Mouse (Mus musculus): ENCODE results near the gene Macrod2. TPM values are rescaled to one million over a fixed set of nuclear protein-coding genes. Genes with fewer than 3 reads are reported as not detected.
A peak's percentile ranks its signal among the peaks of the same experiment; 100 is the strongest.

Macrod2 gene
- polyA plus RNA-seq, 2 experiments = 2.1 to 7.7 TPM

DNA sequence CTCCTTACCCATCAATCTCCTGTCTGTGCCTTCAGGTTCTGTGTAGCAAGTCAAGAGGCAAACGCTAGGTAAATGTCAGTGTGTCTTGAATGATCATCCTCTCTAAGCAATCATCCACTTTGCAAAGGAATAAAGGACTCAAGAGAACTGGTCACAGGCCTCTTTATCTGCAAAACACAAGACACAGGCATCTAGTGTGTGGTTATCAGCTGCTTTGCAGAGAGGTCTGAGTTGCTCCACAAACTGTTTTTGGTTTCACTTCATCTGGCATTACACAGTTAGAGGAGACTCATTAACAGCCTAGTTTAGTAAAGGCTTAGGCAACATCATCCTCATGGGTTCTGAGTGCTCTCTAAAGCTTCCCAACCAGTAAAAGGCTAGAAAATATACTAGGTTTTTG, 2004.4 kb downstream of the Macrod2 start:
- H3K27me3 ChIP-seq (ENCODE audit: control insufficient read depth, insufficient read depth, low read length) = no peaks in the 10 kb centered on the region
- peak; percentile 49 to 59 (median 50) for DNase-seq (ENCODE audit: low read depth in 3 of 3, low spot score in 3 of 3)
- H3K4me3 ChIP-seq (ENCODE audit: insufficient read depth in 1 of 2, low read depth in 2 of 2, low read length in 2 of 2) = no peak overlapping the region
- no peaks in the 10 kb centered on the region for H3K36me3 ChIP-seq (replicated peaks; ENCODE audit: control insufficient read depth, insufficient read depth, low read depth)
- no peaks in the 10 kb centered on the region for H3K9me3 ChIP-seq (ENCODE audit: control insufficient read depth, low read length)
- peak overlapping the region; percentile 66 for H3K27ac ChIP-seq
- ATAC-seq (ENCODE audit: insufficient read depth) = peak; percentile 94
- peak overlapping the region; percentile 53 for H3K4me2 ChIP-seq (ENCODE audit: low read depth)
- TF ChIP-seq CTCF (IDR thresholded peaks at IDR 0.05; ENCODE audit: low read depth) (no peak), EP300 (IDR thresholded peaks at IDR 0.05; ENCODE audit: low read depth) (peak; percentile 82)
- WGBS (ENCODE audit: insufficient replicate concordance) = 39% methylated on average over 1 of the region's 1 CpGs
- H3K9ac ChIP-seq (replicated peaks) = no peak overlapping the region
- H3K4me1 ChIP-seq (replicated peaks; ENCODE audit: control insufficient read depth in 2 of 2, insufficient read depth in 2 of 2, low read length in 1 of 2) = peaks cover 5 to 7% of the 10 kb centered on the region in 2 experiments

DNA sequence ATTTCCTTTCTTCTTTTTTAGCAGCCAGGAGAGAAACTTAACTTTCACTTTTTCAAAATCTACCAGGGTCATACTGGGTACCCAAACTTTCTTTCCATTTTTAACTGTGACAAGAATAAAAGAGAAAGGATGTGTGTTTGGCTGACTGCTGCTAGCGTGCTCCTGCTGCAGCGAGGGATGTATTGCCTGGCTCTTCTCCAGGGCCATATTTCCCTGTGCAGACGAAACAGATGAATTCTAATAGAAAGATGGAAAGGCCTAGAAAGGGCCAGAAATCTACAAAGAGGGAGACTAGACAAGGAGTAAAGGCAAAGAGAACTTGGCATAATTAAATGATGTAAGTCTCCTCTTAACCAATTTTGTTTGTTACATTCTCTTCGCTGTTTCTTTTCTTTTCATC, 2005.7 kb downstream of the Macrod2 start:
- DNase-seq (ENCODE audit: low read depth in 3 of 3, low spot score in 3 of 3) (no peak), ATAC-seq (ENCODE audit: insufficient read depth) (no peak)
- Histone ChIP-seq H3K4me1 (replicated peaks; ENCODE audit: control insufficient read depth in 2 of 2, insufficient read depth in 2 of 2, low read length in 1 of 2) (peaks cover 5 to 7% of the 10 kb centered on the region in 2 experiments), H3K4me3 (ENCODE audit: insufficient read depth in 1 of 2, low read depth in 2 of 2, low read length in 2 of 2) (no peak overlapping the region), H3K27me3 (ENCODE audit: control insufficient read depth, insufficient read depth, low read length) (no peaks in the 10 kb centered on the region), H3K9ac (replicated peaks) (no peak overlapping the region), H3K36me3 (replicated peaks; ENCODE audit: control insufficient read depth, insufficient read depth, low read depth) (no peaks in the 10 kb centered on the region), H3K27ac (no peak overlapping the region), H3K9me3 (ENCODE audit: control insufficient read depth, low read length) (no peaks in the 10 kb centered on the region), H3K4me2 (ENCODE audit: low read depth) (no peak overlapping the region)
- TF ChIP-seq CTCF (IDR thresholded peaks at IDR 0.05; ENCODE audit: low read depth) = no peak
- WGBS (ENCODE audit: insufficient replicate concordance) = 64% methylated on average over 4 of the region's 4 CpGs

- 75% methylated on average over 3 of the region's 3 CpGs for WGBS (ENCODE audit: insufficient replicate concordance)
- DNase-seq (ENCODE audit: low read depth in 3 of 3, low spot score in 3 of 3) = no peak
- ATAC-seq (ENCODE audit: insufficient read depth) = no peak
- Histone ChIP-seq H3K27ac (no peak overlapping the region), H3K4me2 (ENCODE audit: low read depth) (no peak overlapping the region), H3K4me3 (ENCODE audit: insufficient read depth in 1 of 2, low read depth in 2 of 2, low read length in 2 of 2) (no peak overlapping the region), H3K4me1 (replicated peaks; ENCODE audit: control insufficient read depth in 2 of 2, insufficient read depth in 2 of 2, low read length in 1 of 2) (peaks cover 5 to 7% of the 10 kb centered on the region in 2 experiments), H3K36me3 (replicated peaks; ENCODE audit: control insufficient read depth, insufficient read depth, low read depth) (no peaks in the 10 kb centered on the region), H3K9me3 (ENCODE audit: control insufficient read depth, low read length) (no peaks in the 10 kb centered on the region), H3K27me3 (ENCODE audit: control insufficient read depth, insufficient read depth, low read length) (no peaks in the 10 kb centered on the region), H3K9ac (replicated peaks) (no peak overlapping the region)
- TF ChIP-seq CTCF (IDR thresholded peaks at IDR 0.05; ENCODE audit: low read depth) = no peak
- no peak for TF ChIP-seq EP300 (IDR thresholded peaks at IDR 0.05; ENCODE audit: low read depth)
Observed at GRCm38 (mm10) chr2:142401359-142401758, 2006.2 kb downstream of the Macrod2 start.

DNA sequence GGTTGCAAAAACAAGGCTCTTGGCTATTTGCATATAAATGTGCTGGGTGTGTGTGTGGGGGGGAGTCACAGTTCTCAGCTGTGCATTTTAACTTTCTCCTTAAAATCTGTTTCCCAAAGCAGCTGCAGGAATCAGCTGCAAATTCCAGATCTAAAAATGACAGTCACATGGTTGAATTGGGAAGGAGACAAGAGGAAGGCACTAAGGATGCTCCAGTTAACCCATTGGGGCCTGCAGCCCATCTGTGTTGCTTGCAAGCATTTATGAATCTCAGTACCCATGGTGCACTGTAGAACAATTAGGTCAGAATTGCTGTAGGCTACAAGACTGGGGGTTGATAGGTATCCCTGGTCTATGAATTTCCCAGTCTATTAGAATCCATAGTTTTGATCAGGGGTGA, 2008.3 kb downstream of the Macrod2 start:
- H3K27me3 ChIP-seq (ENCODE audit: control insufficient read depth, insufficient read depth, low read length) = no peaks in the 10 kb centered on the region
- no peak overlapping the region for H3K27ac ChIP-seq
- ATAC-seq (ENCODE audit: insufficient read depth) = no peak
- no peak overlapping the region for H3K4me2 ChIP-seq (ENCODE audit: low read depth)
- peaks cover 5 to 7% of the 10 kb centered on the region in 2 experiments for H3K4me1 ChIP-seq (replicated peaks; ENCODE audit: control insufficient read depth in 2 of 2, insufficient read depth in 2 of 2, low read length in 1 of 2)
- no peak overlapping the region for H3K9ac ChIP-seq (replicated peaks)
- H3K36me3 ChIP-seq (replicated peaks; ENCODE audit: control insufficient read depth, insufficient read depth, low read depth) = no peaks in the 10 kb centered on the region
- TF ChIP-seq EP300 (IDR thresholded peaks at IDR 0.05; ENCODE audit: low read depth) (no peak), CTCF (IDR thresholded peaks at IDR 0.05; ENCODE audit: low read depth) (no peak)
- no peak overlapping the region for H3K4me3 ChIP-seq (ENCODE audit: insufficient read depth in 1 of 2, low read depth in 2 of 2, low read length in 2 of 2)
- H3K9me3 ChIP-seq (ENCODE audit: control insufficient read depth, low read length) = no peaks in the 10 kb centered on the region
- DNase-seq (ENCODE audit: low read depth in 3 of 3, low spot score in 3 of 3) = no peak

- Histone ChIP-seq H3K9ac (replicated peaks) (no peak overlapping the region), H3K4me3 (ENCODE audit: insufficient read depth in 1 of 2, low read depth in 2 of 2, low read length in 2 of 2) (no peak overlapping the region), H3K36me3 (replicated peaks; ENCODE audit: control insufficient read depth, insufficient read depth, low read depth) (no peaks in the 10 kb centered on the region), H3K4me1 (replicated peaks; ENCODE audit: control insufficient read depth in 2 of 2, insufficient read depth in 2 of 2, low read length in 1 of 2) (peaks cover 5% of the 10 kb centered on the region in 2 experiments), H3K27ac (no peak overlapping the region), H3K9me3 (ENCODE audit: control insufficient read depth, low read length) (no peaks in the 10 kb centered on the region), H3K27me3 (ENCODE audit: control insufficient read depth, insufficient read depth, low read length) (no peaks in the 10 kb centered on the region), H3K4me2 (ENCODE audit: low read depth) (no peak overlapping the region)
- DNase-seq (ENCODE audit: low read depth in 3 of 3, low spot score in 3 of 3) = no peak
- 53% methylated on average over 6 of the region's 6 CpGs for WGBS (ENCODE audit: insufficient replicate concordance)
- TF ChIP-seq CTCF (IDR thresholded peaks at IDR 0.05; ENCODE audit: low read depth) (no peak), EP300 (IDR thresholded peaks at IDR 0.05; ENCODE audit: low read depth) (no peak)
- no peak for ATAC-seq (ENCODE audit: insufficient read depth)
Observed at GRCm38 (mm10) chr2:142404321-142404720, 2009.2 kb downstream of the Macrod2 start.
